Mouse (Mus musculus): ENCODE data around the gene Ulk4.

Ulk4 gene

GRCm38 (mm10) chr9:121101516-121101915, 175.5 kb downstream of the Ulk4 start:
- H3K27me3 ChIP-seq (ENCODE audit: control insufficient read depth, insufficient read depth, low read length, poor library complexity, severe bottlenecking): no peaks in the 10 kb centered on the region
- no peaks in the 10 kb centered on the region for H3K36me3 ChIP-seq (ENCODE audit: control insufficient read depth, insufficient read depth, low read length, poor library complexity, severe bottlenecking)
- no peak for DNase-seq (ENCODE audit: low read depth, low spot score)

- no peaks in the 10 kb centered on the region for H3K27me3 ChIP-seq (ENCODE audit: control insufficient read depth, insufficient read depth, low read length, poor library complexity, severe bottlenecking)
- no peaks in the 10 kb centered on the region for H3K36me3 ChIP-seq (ENCODE audit: control insufficient read depth, insufficient read depth, low read length, poor library complexity, severe bottlenecking)
- DNase-seq (ENCODE audit: low read depth, low spot score): no peak
Observed at GRCm38 (mm10) chr9:121099453-121099852, 177.5 kb downstream of the Ulk4 start.

GRCm38 (mm10) chr9:121093760-121094159, 183.2 kb downstream of the Ulk4 start:
- Histone ChIP-seq H3K27me3 (ENCODE audit: control insufficient read depth, insufficient read depth, low read length, poor library complexity, severe bottlenecking) (no peaks in the 10 kb centered on the region), H3K36me3 (ENCODE audit: control insufficient read depth, insufficient read depth, low read length, poor library complexity, severe bottlenecking) (no peaks in the 10 kb centered on the region)
- no peak for DNase-seq (ENCODE audit: low read depth, low spot score)

- Histone ChIP-seq H3K27me3 (ENCODE audit: control insufficient read depth, insufficient read depth, low read length, poor library complexity, severe bottlenecking) (no peaks in the 10 kb centered on the region), H3K36me3 (ENCODE audit: control insufficient read depth, insufficient read depth, low read length, poor library complexity, severe bottlenecking) (no peaks in the 10 kb centered on the region)
- DNase-seq (ENCODE audit: low read depth, low spot score): no peak
Observed at GRCm38 (mm10) chr9:121092568-121092967, 184.4 kb downstream of the Ulk4 start.

- Histone ChIP-seq H3K36me3 (ENCODE audit: control insufficient read depth, insufficient read depth, low read length, poor library complexity, severe bottlenecking) (no peaks in the 10 kb centered on the region), H3K27me3 (ENCODE audit: control insufficient read depth, insufficient read depth, low read length, poor library complexity, severe bottlenecking) (no peaks in the 10 kb centered on the region)
- no peak for DNase-seq (ENCODE audit: low read depth, low spot score)
Observed at GRCm38 (mm10) chr9:121091016-121091735, 185.8 kb downstream of the Ulk4 start.

GRCm38 (mm10) chr9:121087661-121088060, 189.3 kb downstream of the Ulk4 start:
- H3K27me3 ChIP-seq (ENCODE audit: control insufficient read depth, insufficient read depth, low read length, poor library complexity, severe bottlenecking): no peaks in the 10 kb centered on the region
- DNase-seq (ENCODE audit: low read depth, low spot score): no peak

GRCm38 (mm10) chr9:121084191-121084590, 192.8 kb downstream of the Ulk4 start:
- Histone ChIP-seq H3K36me3 (ENCODE audit: control insufficient read depth, insufficient read depth, low read length, poor library complexity, severe bottlenecking) (no peaks in the 10 kb centered on the region), H3K27me3 (ENCODE audit: control insufficient read depth, insufficient read depth, low read length, poor library complexity, severe bottlenecking) (no peaks in the 10 kb centered on the region)
- no peak for DNase-seq (ENCODE audit: low read depth, low spot score)

More at GRCm38 (mm10) chr9:121087661-121088060, 189.3 kb downstream of the Ulk4 start:
- H3K36me3 ChIP-seq (ENCODE audit: control insufficient read depth, insufficient read depth, low read length, poor library complexity, severe bottlenecking): no peaks in the 10 kb centered on the region

- DNase-seq (ENCODE audit: low read depth, low spot score): no peak
- Histone ChIP-seq H3K27me3 (ENCODE audit: control insufficient read depth, insufficient read depth, low read length, poor library complexity, severe bottlenecking) (no peaks in the 10 kb centered on the region), H3K36me3 (ENCODE audit: control insufficient read depth, insufficient read depth, low read length, poor library complexity, severe bottlenecking) (no peaks in the 10 kb centered on the region)
Observed at GRCm38 (mm10) chr9:121080834-121081233, 196.2 kb downstream of the Ulk4 start.

- no peaks in the 10 kb centered on the region for H3K36me3 ChIP-seq (ENCODE audit: control insufficient read depth, insufficient read depth, low read length, poor library complexity, severe bottlenecking)
- no peak for DNase-seq (ENCODE audit: low read depth, low spot score)
Observed at GRCm38 (mm10) chr9:121080413-121080812, 196.6 kb downstream of the Ulk4 start.

GRCm38 (mm10) chr9:121079388-121080088, 197.5 kb downstream of the Ulk4 start:
- H3K27me3 ChIP-seq (ENCODE audit: control insufficient read depth, insufficient read depth, low read length, poor library complexity, severe bottlenecking): no peaks in the 10 kb centered on the region
- DNase-seq (ENCODE audit: low read depth, low spot score): no peak
- H3K36me3 ChIP-seq (ENCODE audit: control insufficient read depth, insufficient read depth, low read length, poor library complexity, severe bottlenecking): no peaks in the 10 kb centered on the region

More at GRCm38 (mm10) chr9:121080413-121080812, 196.6 kb downstream of the Ulk4 start:
- H3K27me3 ChIP-seq (ENCODE audit: control insufficient read depth, insufficient read depth, low read length, poor library complexity, severe bottlenecking): no peaks in the 10 kb centered on the region

GRCm38 (mm10) chr9:121076291-121076690, 200.7 kb downstream of the Ulk4 start:
- no peaks in the 10 kb centered on the region for H3K27me3 ChIP-seq (ENCODE audit: control insufficient read depth, insufficient read depth, low read length, poor library complexity, severe bottlenecking)
- no peak for DNase-seq (ENCODE audit: low read depth, low spot score)
- H3K36me3 ChIP-seq (ENCODE audit: control insufficient read depth, insufficient read depth, low read length, poor library complexity, severe bottlenecking): no peaks in the 10 kb centered on the region

- no peaks in the 10 kb centered on the region for H3K27me3 ChIP-seq (ENCODE audit: control insufficient read depth, insufficient read depth, low read length, poor library complexity, severe bottlenecking)
- DNase-seq (ENCODE audit: low read depth, low spot score): no peak
- H3K36me3 ChIP-seq (ENCODE audit: control insufficient read depth, insufficient read depth, low read length, poor library complexity, severe bottlenecking): no peaks in the 10 kb centered on the region
Observed at GRCm38 (mm10) chr9:121075246-121075645, 201.8 kb downstream of the Ulk4 start.

GRCm38 (mm10) chr9:121074726-121075125, 202.3 kb downstream of the Ulk4 start:
- DNase-seq (ENCODE audit: low read depth, low spot score): no peak
- no peaks in the 10 kb centered on the region for H3K27me3 ChIP-seq (ENCODE audit: control insufficient read depth, insufficient read depth, low read length, poor library complexity, severe bottlenecking)
- no peaks in the 10 kb centered on the region for H3K36me3 ChIP-seq (ENCODE audit: control insufficient read depth, insufficient read depth, low read length, poor library complexity, severe bottlenecking)

- Histone ChIP-seq H3K36me3 (ENCODE audit: control insufficient read depth, insufficient read depth, low read length, poor library complexity, severe bottlenecking) (no peaks in the 10 kb centered on the region), H3K27me3 (ENCODE audit: control insufficient read depth, insufficient read depth, low read length, poor library complexity, severe bottlenecking) (no peaks in the 10 kb centered on the region)
- no peak for DNase-seq (ENCODE audit: low read depth, low spot score)
Observed at GRCm38 (mm10) chr9:121072127-121072757, 204.8 kb downstream of the Ulk4 start.

- DNase-seq (ENCODE audit: low read depth, low spot score): no peak
- H3K27me3 ChIP-seq (ENCODE audit: control insufficient read depth, insufficient read depth, low read length, poor library complexity, severe bottlenecking): no peaks in the 10 kb centered on the region
- no peaks in the 10 kb centered on the region for H3K36me3 ChIP-seq (ENCODE audit: control insufficient read depth, insufficient read depth, low read length, poor library complexity, severe bottlenecking)
Observed at GRCm38 (mm10) chr9:121071461-121072126, 205.4 kb downstream of the Ulk4 start.

Data from splenic B cell, adult 2 months (primary cell).